Mouse (Mus musculus) limb, embryonic 14.5 days (tissue): ENCODE data around the gene Prdm1. TPM values are rescaled to one million over a fixed set of nuclear protein-coding genes. Genes with fewer than 3 reads are reported as not detected.

Experiments
- ATAC-seq: fragments of 200-750 bp; cut with Nextera tagmentation; 2 replicates; pipeline ENCODE4 v1.8.0; 2017; ENCODE audit warnings: low read depth, moderate number of reproducible peaks, moderate TSS enrichment; ENCODE audit not compliant: low FRiP score
- DNase-seq: peaks from one replicate; pipeline ENCODE4 v3.0.0-alpha.2; 2015; ENCODE audit warnings: low spot score
- H3K27ac ChIP-seq: fragments of 300-500 bp; sonication (generic); replicated peaks from 2 replicates; pipeline ENCODE4 v1.5.1; 2014; ENCODE audit warnings: low read depth, mild to moderate bottlenecking, low read length, moderate library complexity, mixed read lengths
- H3K27me3 ChIP-seq: fragments of 300-500 bp; sonication (generic); 2 replicates; pipeline ENCODE4 v1.6.1; 2014; ENCODE audit warnings: low read length, mixed read lengths; ENCODE audit not compliant: control insufficient read depth, insufficient read depth
- H3K36me3 ChIP-seq: fragments of 300-500 bp; sonication (generic); 2 replicates; pipeline ENCODE4 v1.6.1; 2014; ENCODE audit warnings: mild to moderate bottlenecking, low read length, moderate library complexity, mixed read lengths; ENCODE audit not compliant: control insufficient read depth, insufficient read depth
- H3K4me1 ChIP-seq: fragments of 300-500 bp; sonication (generic); 2 replicates; pipeline ENCODE4 v1.6.1; 2014; ENCODE audit warnings: antibody characterized with exemption, low read length, mixed read lengths; ENCODE audit not compliant: control insufficient read depth, insufficient read depth
- H3K4me2 ChIP-seq: fragments of 300-500 bp; sonication (generic); replicated peaks from 2 replicates; pipeline ENCODE4 v1.6.1; 2014; ENCODE audit warnings: low read depth, mild to moderate bottlenecking, low read length, moderate library complexity; ENCODE audit not compliant: severe bottlenecking
- H3K4me3 ChIP-seq: fragments of 300-500 bp; sonication (generic); replicated peaks from 2 replicates; pipeline ENCODE4 v1.5.1; 2014; ENCODE audit warnings: low read length
- H3K9ac ChIP-seq: fragments of 300-500 bp; sonication (generic); 2 replicates; pipeline ENCODE4 v1.6.1; 2014; ENCODE audit warnings: mild to moderate bottlenecking, low read depth, low read length, moderate library complexity; ENCODE audit not compliant: severe bottlenecking
- H3K9me3 ChIP-seq: fragments of 300-500 bp; sonication (generic); 2 replicates; pipeline ENCODE4 v1.6.1; 2016; ENCODE audit warnings: low read length; ENCODE audit not compliant: control insufficient read depth
- POLR2A ChIP-seq: fragments of 200-500 bp; IDR thresholded peaks from 2 replicates; pipeline ENCODE4 v1.8.0; 2012; ENCODE audit warnings: inconsistent platforms, mild to moderate bottlenecking, moderate library complexity, borderline replicate concordance; ENCODE audit not compliant: insufficient read depth, insufficient read length; ENCODE audit errors: extremely low read depth
- WGBS: fragments of 180-500 bp; shearing (Covaris S2); extraction: QIAGEN DNeasy Blood & Tissue Kit; methylation state at CpG from one replicate; pipeline ENCODE4 v1.1.7; 2014; 5-methylcytosine and 5-hydroxymethylcytosine counted together
- polyA plus RNA-seq, 2 experiments: library from polyadenylated mRNA; depleted of rRNA in 1 of 2; stranded (reverse) in 1 of 2; unstranded in 1 of 2; fragments of >200 nt; fragmentation: Nextera tagmentation in 1 of 2; extraction: Ambion mirVana in 1 of 2; gene quantifications; 2 replicates each; pipeline versions ENCODE4 v1.2.1 to v1.2.3; 2012 to 2014

Prdm1 gene
- polyA plus RNA-seq, 2 experiments = 4.8 to 5.7 TPM

GRCm38 (mm10) chr10:44511029-44511428 lies 17.3 kb downstream of the Prdm1 start:
- no peaks in the 10 kb centered on the region for H3K36me3 ChIP-seq
- H3K27ac ChIP-seq = no peak overlapping the region
- H3K4me3 ChIP-seq = no peak overlapping the region
- TF ChIP-seq POLR2A = no peak
- H3K4me2 ChIP-seq = no peak overlapping the region
- H3K9me3 ChIP-seq = no peaks in the 10 kb centered on the region
- no peak overlapping the region for H3K9ac ChIP-seq
- DNase-seq (no peak), ATAC-seq (no peak)
- no peaks in the 10 kb centered on the region for H3K4me1 ChIP-seq
- no peaks in the 10 kb centered on the region for H3K27me3 ChIP-seq
- 89% methylated on average over 3 of the region's 3 CpGs for WGBS

DNA sequence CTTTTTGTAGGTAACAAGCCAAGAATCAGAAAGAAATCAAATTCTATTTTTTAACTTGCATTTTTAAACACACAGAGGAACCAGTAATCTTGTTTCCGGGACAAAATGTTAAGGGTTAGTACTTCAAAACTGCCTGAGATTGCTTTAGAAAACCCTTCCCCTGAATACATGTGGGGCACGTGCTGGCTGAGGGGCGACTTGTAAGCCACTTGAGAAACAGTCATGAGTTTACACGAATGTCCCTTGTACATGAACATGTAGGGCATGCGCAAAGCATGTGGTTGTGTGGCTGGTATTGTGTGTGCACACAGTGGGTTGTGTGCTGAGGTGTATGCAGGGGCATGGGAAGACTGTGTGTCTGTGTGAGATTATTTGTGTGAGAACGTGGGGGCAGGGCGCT lies 19.7 kb downstream of the Prdm1 start:
- Histone ChIP-seq H3K36me3 (no peaks in the 10 kb centered on the region), H3K9ac (no peak overlapping the region), H3K4me2 (no peak overlapping the region), H3K9me3 (no peaks in the 10 kb centered on the region), H3K27ac (no peak overlapping the region), H3K4me1 (no peaks in the 10 kb centered on the region), H3K4me3 (no peak overlapping the region), H3K27me3 (no peaks in the 10 kb centered on the region)
- TF ChIP-seq POLR2A = no peak
- no peak for DNase-seq
- ATAC-seq = no peak
- 91% methylated on average over 7 of the region's 7 CpGs for WGBS

- no peak for TF ChIP-seq POLR2A
- Histone ChIP-seq H3K36me3 (no peaks in the 10 kb centered on the region), H3K27me3 (no peaks in the 10 kb centered on the region), H3K27ac (no peak overlapping the region), H3K4me1 (no peaks in the 10 kb centered on the region), H3K4me3 (no peak overlapping the region), H3K9me3 (no peaks in the 10 kb centered on the region), H3K4me2 (no peak overlapping the region), H3K9ac (no peak overlapping the region)
- 38% methylated on average over 2 of the region's 2 CpGs for WGBS
- ATAC-seq (no peak), DNase-seq (no peak)
Measured at GRCm38 (mm10) chr10:44507984-44508383, 20.3 kb downstream of the Prdm1 start.

GRCm38 (mm10) chr10:44502891-44503290 lies 25.4 kb downstream of the Prdm1 start:
- DNase-seq (no peak), ATAC-seq (no peak)
- Histone ChIP-seq H3K36me3 (no peaks in the 10 kb centered on the region), H3K4me1 (peaks cover 4% of the 10 kb centered on the region), H3K4me2 (no peak overlapping the region), H3K27me3 (no peaks in the 10 kb centered on the region), H3K4me3 (no peak overlapping the region), H3K9ac (no peak overlapping the region), H3K27ac (no peak overlapping the region), H3K9me3 (no peaks in the 10 kb centered on the region)
- 75% methylated on average over 13 of the region's 13 CpGs for WGBS
- no peak for TF ChIP-seq POLR2A

DNA sequence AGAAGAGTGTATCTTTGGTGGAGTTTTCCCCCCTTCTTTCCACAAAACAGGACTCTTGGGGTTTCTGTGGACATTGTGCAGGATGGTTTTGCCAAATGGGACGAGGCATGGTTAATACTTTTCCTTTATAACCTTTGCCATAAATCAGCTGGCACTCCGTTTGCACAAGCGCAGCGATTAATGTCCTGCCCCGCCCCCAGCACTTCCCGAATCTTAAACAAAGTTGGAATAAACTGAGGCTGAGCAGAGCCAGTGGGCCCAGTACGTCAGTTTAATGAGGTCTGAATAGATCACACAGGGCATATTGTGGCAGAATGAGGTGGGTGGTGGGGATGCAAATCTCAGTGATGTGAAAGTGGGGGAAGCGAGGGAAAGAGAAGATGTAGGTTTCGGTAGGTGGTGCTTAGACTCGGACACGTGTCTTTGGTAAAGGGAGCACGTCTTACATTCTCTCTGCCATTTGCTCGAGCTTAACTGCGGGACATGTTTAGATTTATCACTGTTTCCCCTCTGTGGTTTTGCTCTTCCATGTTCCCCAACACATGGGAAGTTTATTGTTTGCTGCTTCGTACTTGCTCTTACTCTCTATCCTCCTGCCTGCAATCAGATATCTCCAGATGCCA lies 28.3 kb downstream of the Prdm1 start:
- peaks cover 4% of the 10 kb centered on the region for H3K4me1 ChIP-seq
- ATAC-seq (no peak), DNase-seq (no peak)
- peak overlapping the region; percentile 41 for H3K4me2 ChIP-seq
- H3K9me3 ChIP-seq = no peaks in the 10 kb centered on the region
- no peaks in the 10 kb centered on the region for H3K36me3 ChIP-seq
- H3K9ac ChIP-seq = no peak overlapping the region
- TF ChIP-seq POLR2A = no peak
- H3K27ac ChIP-seq = no peak overlapping the region
- no peaks in the 10 kb centered on the region for H3K27me3 ChIP-seq
- WGBS = 16% methylated on average over 15 of the region's 15 CpGs
- H3K4me3 ChIP-seq = peak overlapping the region; percentile 12; the same call in 1 of the 2 replicates
